Mouse (Mus musculus) v-Abl transformed pro-B cells (cell line): ENCODE data around the gene Ogfrl1.

Experiments used
- in situ Hi-C, 2 experiments: fragments of 400-800 bp; cut with MboI; formaldehyde crosslinking; loops; one replicate each; pipeline ENCODE4 v1.15.1; 2025; ENCODE audit not compliant: unreplicated experiment in 2 of 2

Ogfrl1 gene

DNA sequence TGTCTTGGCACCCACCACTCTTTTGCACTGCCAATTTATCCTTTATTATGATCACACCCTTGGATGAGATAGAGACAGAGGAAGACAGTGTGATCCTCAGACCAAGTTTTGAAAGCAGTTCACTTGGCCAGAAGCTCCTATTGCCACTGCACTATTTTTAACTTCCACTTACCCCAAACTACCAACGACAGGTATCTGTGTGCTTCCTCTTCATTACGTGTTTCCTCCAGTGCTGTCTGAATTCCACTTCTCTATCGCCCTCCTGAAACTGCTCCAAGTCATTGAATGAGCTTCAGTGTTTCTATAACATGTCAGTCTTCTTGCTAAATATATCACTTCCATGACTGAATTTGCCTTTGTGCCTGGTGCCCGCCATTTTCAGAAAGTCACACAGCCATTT is at the start of gene Ogfrl1:
Ogfrl1 (minus strand) TSS at position 150 of the 400 bp plus-strand sequence.
- in situ Hi-C loops, result loop anchor here in 1 of 2 experiments (25.0 kb wide), 2 partner anchors 615 to 1290 kb away; partner anchors contain the start of genes Lmbrd1 and Sdhaf4

DNA sequence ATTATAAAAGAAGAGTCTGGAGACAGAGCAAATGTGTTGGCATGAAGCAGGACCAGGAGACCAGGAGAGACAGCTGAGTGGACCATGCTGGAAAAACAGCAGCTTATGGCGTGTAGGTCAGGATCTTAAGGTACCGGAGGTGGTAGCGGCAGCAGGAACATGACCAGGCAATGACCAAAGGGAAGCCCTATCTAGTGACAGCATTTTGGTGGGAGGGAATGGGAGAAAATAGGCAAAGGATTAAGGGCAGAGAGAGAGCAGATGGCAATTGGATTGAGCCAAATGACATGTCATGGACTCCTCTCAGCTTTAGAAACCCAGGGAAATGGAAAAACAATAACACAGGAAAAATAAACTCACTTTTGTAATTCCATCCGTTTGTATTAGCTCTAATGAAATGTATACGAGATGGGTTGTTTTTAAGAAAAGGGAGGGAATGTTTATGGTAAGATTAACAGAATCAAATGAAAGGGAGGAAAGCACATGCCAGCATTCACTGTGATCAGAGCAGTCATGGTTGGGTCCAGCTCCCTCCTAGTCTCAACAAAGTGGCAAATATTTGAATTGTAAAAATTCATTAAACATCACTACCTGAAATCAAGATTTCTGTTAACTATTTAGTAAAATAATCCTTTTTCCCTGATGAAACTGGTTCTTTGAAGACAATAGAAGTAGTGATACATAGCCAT is 48.3 kb upstream of the Ogfrl1 start:
- in situ Hi-C loops, result no loop called here

DNA sequence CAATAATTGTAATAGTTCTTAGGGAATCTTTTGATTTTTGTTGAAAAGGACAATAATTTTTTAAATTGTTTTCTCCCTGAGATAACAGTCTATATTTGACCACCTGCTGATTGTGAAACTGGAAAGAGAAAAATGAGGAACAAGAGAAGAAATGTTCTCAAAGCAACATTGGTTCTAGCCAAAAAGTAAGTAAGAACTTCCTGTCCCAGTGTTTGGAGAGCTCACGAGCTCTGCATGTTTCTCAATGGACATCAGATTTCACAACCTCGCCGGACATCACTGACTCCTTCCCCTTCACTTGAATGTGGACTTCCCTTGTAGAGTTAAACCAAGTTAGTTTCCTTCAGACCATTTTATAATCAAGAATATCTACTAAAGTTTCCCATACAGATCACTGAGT is 36.0 kb upstream of the Ogfrl1 start:
- in situ Hi-C loops, result loop anchor here (10.0 kb wide), 1 partner anchor 49 kb away; no protein-coding TSS in a partner anchor

DNA sequence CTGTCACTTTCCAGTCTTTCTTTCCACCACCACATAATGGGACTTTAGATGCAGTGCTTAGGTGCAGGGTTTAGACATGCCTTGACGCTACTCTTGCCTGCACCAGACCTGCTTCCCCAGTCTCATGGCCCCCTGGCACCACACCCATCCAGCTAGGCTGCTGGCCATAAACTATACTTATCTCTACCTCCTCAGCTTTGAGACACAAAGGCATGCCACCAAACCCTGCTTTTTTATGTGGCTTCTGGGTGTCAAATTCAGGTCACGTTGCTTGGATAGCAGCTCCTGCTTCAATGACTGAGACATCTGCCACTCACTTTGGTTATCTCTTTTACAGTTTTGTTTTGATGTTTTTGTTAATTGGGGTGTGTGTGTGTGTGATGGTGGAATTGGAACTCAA is 28.9 kb upstream of the Ogfrl1 start:
- in situ Hi-C loops, result no loop called here

DNA sequence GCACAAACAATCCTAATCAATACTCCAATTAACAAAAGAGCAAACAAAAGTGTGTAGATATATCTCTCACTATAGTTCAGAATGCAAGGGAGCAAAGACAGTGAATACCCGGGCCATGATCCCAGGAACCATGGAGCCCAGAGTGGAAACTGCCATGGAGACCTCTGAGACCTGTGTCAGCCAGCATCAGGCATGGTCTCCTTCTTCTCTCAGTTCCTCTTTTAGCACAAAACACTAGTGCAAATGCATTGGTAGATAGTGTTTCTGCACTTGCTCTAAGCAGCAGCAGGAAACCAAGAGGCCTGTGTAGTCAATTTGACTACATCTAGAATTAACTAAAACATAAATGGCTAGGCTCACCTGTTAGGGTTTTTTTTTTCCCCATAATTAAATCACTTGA is 21.4 kb upstream of the Ogfrl1 start:
- in situ Hi-C loops, result no loop called here

DNA sequence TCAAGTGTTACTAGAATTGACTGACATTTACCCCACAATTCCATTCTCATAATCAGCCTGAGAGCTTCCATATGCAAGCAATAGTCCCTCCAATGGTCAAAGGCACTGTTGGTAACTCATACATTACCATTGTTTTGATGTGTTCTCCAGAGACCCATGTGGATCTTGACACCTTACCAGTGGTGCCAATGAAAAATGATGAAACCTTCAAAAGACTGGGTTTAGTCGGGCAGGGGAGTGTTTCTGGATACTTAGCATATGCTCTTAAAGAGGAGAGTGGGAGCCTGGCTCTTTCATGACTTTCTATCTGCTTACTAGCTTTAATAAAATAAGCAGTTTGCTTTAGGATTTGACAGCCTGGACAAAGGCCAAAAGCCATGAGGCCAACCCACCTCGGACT is 20.5 kb upstream of the Ogfrl1 start:
- in situ Hi-C loops, result no loop called here

DNA sequence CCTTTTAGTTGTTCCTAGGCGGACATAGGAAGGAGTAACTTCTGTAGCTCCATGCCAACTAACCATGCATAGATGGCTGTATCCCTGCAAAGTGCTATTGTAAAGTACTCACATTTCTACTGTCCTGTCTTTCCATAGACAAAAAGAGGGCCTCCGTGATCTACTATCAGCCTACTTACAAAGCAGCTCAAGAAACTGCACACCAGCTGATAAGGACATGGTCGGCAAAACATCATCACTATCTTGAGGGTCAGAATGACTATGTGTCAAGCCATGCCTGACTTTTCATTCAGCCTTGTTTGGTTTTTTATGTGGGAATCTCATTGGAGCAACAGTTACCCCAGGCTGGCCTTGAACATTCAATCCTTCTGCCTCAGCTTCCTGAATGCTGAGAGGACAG is 20.0 kb upstream of the Ogfrl1 start:
- in situ Hi-C loops, result no loop called here

DNA sequence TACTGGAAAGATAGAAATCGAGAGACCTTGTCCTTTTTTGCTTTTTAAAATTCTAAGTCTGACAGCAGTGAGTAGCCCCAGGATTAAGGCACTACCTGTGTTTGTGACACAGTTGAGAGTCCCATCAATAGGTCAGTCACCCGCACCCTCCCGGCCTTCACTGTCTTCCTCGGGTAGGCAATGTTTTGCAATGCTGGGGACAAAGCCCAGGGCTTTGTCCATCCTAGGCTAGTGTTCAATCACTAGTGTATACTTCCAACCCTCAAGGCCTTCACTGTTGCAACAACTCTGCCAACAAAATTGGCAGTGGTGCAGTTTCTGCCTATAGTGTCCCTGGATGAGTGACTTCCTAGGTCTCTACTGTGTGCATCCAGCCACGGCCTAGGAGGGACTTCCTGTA is 14.0 kb upstream of the Ogfrl1 start:
- in situ Hi-C loops, result no loop called here

DNA sequence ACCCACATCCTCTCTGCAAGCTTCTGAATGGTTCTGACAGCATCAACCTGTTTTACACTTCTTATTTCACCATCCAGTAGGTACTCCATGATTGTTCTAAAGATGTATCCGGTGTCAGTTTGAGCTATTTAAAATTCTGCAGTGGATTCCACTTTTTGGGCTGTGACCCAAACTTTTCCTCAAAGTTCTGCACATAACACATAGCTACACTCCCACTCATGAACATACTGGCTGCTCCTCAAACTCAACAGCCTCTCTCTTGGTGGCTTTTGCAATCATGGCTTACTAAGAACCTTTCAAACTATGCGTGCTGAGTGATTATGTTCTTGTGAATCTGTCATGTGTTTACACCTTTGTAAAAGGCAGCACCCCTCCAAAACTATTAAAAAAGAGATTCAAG is 12.4 kb upstream of the Ogfrl1 start:
- in situ Hi-C loops, result no loop called here

DNA sequence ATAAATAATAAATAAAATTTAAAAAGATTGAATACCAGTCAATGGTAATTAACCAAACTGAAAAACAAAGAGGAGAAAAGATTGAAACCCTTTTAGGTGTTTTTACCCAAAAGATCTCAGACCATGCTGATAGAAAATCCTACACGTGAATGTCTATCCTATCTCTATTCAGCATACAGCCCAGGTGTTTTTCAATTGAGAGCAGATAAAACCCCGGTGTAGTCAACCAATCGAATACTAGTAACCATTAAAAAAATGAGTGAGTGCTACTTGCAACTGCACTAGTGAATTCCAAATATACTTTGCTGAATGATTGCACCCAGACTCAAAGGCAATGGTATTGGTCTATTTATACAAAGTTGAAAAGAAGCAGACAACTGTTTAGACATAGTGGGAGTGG is 4.8 kb upstream of the Ogfrl1 start:
- in situ Hi-C loops, result no loop called here

DNA sequence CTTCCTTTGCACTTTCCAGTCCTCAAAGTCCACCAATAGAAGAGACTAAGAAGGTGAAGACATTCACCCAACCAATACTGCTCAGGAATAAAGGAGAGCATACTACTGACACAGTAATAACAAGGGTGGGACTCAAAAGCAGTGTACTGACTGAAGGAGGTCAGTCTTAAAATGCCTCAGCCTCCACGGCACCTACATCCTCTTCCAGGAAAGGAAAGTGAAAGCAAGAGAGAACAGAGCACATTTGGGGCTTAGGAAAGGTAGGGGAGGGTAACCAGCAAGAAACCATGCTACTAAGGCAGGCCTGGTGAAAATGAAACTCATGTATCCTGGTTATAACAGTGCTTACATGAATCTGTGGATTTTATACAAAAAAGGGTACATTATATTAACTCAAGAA is 2.0 kb upstream of the Ogfrl1 start:
- in situ Hi-C loops, result loop anchor here in 1 of 2 experiments (25.0 kb wide), 2 partner anchors 613 to 1288 kb away; partner anchors contain the start of genes Lmbrd1 and Sdhaf4

DNA sequence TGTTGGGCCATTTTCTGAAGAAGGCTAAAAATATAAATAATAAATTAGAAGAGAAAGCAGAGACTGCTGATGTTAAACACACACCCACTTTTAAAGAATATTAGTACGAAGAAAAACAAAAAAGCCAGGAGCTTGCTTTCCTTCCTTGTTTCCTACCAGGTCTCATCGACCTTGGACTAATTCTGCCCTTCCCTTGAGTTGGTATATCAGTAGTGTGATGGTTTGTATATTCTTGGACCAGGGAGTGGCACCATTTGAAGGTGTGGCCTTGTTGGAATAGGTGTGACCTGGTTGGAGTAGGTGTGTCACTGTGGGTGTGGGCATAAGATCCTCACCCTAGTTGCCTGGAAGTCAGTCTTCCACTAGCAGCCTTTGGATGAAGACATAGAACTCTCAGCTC is 3.2 kb downstream of the Ogfrl1 start:
- in situ Hi-C loops, result loop anchor here in 1 of 2 experiments (25.0 kb wide), 2 partner anchors 618 to 1293 kb away; partner anchors contain the start of genes Lmbrd1 and Sdhaf4

DNA sequence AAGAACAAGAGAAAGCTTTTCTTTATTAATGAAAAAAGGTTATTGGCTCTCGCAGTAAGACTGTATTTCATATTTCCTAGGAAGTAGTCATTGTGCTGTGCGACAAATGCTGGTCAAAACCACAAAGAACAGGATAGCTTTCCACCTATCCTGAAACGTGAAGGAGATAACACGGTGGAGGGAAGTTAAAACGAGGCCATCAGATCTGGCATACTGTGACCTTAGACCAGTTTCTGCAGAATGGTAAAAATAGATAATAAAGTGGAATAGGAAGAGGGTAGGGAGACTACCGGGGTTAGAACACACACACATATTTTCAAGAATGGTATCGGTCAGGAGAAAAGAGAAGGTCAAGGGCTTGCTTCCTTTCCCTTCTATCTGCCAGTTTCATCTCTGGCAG is 5.8 kb downstream of the Ogfrl1 start:
- in situ Hi-C loops, result loop anchor here in 1 of 2 experiments (25.0 kb wide), 2 partner anchors 621 to 1296 kb away; partner anchors contain the start of genes Lmbrd1 and Sdhaf4

DNA sequence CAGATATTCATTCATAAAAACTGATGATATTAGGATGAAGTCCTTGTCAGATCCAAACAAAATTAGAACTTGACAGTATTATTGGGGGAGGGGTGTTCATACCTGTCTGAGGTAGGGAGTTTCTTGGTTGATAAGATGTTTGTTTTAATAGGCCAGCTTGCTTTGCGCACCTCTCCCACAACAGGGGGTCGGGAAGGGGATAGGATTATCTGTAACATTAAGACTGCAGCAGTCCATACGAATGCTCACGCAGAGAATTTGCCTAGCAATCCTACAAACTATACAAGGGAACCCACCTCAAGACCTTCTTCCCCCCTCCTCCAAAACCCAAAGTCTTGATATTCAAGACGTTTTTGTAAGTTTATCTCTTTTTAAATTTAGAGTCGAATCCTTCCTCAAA is 13.2 kb downstream of the Ogfrl1 start:
- in situ Hi-C loops, result loop anchor here (10.0 to 25.0 kb wide), 4 partner anchors 50 to 1303 kb away; partner anchors contain the start of genes Lmbrd1 (in 1 of the 2), Sdhaf4 (in 1 of the 2) and Smap1 (in 1 of the 2)

DNA sequence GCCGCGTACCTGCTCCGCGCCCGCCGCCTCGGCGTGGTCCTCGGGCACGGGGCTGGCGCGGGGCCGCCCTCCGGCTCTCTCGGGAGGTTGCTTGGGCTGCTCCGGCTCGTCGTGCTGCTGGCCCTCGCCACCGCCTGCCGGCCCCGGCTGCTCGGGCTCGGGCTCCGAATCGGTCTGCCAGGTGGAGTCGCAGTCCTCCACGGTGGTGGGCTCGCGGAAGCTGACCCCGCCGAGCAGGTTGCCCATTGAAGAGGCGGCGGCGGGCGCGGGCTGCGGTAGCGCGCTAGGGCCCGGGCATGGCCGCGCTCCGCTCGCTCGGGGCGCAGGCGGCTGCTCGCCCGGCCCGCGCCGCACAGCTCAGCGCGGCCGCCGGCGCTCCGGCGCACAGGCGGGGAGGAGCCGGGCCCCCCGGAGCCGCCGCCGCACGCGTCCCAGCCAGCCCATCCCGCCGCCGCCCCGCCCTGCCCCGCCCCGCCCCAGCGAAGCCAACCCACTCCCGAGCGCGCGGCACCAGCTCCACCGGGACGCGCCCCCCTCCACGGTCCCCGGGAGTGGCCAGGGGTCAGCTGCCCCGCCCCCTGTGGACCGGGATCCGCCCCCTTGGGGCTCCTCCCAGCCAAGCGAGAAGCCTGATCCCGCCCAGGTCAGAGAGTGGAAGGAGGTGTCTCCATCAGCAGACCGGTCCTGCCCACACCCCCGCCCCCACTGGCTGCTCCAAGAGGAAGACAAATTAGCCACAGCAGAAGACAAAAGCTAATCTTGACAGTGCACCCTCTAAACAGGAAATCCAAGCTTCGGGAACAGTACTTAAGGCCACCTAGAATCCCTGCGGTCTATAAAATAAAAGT is 14.5 kb downstream of the Ogfrl1 start:
- in situ Hi-C loops, result loop anchor here (10.0 to 25.0 kb wide), 4 partner anchors 52 to 1304 kb away; partner anchors contain the start of genes Lmbrd1 (in 1 of the 2), Sdhaf4 (in 1 of the 2) and Smap1 (in 1 of the 2)

DNA sequence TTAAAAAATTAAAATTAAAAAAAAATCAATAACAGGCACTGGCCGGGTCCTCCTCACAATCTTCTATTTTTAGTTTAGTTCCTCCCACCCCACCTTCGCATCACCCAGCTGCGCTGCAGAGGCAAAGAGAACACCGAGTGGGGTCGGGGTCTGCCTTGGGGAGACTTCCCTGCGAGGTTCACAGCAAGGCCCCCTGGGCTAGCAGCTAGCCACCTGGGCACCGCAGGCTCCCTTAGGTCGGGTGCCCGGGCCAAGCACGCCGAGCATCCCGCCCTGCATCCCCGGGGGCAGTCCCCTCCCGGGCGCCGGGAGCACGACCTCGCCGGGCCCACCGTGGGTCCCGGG is 15.1 kb downstream of the Ogfrl1 start:
- in situ Hi-C loops, result loop anchor here (10.0 to 25.0 kb wide), 4 partner anchors 52 to 1305 kb away; partner anchors contain the start of genes Lmbrd1 (in 1 of the 2), Sdhaf4 (in 1 of the 2) and Smap1 (in 1 of the 2)

DNA sequence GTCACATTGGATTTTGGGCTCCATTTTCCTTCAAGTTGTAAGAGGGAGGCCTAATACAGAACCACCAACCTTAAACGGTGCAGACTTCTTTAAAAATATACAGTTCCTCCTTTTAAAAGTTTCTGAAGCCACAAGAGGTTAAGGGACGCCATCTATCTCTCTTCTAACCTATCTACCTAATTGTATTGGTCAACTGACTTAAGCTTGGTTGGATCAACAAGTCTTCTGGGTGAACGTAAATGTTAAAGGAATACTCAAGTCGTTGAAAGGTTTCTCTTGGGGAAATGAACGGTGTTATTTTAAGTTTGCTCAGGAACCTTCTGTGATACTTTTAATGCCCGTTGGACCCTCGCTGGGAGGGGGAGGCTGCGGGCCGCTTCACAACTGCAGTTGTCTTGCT is 15.5 kb downstream of the Ogfrl1 start:
- in situ Hi-C loops, result loop anchor here (10.0 to 25.0 kb wide), 4 partner anchors 53 to 1305 kb away; partner anchors contain the start of genes Lmbrd1 (in 1 of the 2), Sdhaf4 (in 1 of the 2) and Smap1 (in 1 of the 2)

DNA sequence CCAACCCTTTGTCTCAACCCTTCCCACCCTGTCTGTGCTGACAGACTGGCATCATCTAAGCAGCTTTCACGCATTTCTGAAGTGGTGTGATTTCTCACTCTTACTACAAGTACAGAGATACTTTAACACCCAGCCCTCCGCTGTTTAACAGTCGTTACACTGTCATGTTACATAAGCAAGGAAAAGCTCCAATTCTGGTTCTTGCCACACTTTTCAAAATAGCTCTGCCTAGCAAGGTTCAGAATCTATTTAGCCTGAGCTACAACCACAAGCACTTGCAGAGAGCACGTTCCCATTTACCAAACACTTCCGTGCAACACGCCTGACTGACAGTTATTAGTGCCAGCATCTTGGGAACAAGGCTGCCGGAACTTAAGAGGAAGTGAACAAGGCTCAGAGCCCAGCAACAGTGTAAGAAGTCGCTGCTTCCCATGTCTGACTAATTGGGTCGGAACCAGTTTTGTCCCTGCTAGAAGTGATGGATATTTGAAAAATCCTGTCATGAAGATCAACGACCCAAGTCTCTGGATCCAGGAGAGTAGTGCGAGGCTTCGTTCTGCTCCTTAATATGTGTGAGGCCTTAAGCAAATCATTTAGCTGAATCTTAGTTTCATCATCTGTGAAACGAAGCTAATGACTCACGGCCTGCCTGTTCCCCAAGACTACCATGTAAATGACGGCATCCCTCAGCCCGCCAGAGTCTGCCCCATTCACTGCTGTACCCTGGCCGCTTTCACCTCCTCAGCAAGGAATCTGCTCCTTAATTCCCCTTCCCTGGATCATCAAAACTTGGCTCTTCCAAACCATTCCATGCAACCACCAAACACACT is 17.4 kb downstream of the Ogfrl1 start:
- in situ Hi-C loops, result loop anchor here (10.0 to 25.0 kb wide), 5 partner anchors 55 to 1307 kb away; partner anchors contain the start of genes Lmbrd1 (in 1 of the 2), Sdhaf4 (in 1 of the 2) and Smap1 (in 1 of the 2)

DNA sequence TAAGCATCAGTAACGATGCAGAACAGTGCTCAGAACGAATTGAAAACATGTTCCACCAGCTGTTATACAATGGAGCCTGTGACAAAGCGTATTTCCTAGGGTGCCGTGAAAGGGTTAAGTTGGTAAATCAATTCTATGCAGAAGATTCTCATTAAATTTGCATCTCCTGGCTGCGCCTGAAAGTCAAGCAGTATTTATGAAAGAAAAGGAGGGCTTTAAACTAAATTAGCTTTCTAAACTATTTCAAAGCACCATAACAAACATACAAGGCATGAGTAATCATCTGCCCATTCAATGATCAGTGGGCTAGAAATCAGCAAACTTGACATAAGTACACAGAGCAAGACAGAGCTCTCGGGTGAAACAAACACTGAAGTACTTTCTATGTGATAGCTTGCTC is 18.3 kb downstream of the Ogfrl1 start:
- in situ Hi-C loops, result loop anchor here (10.0 to 25.0 kb wide), 3 partner anchors 195 to 1308 kb away; partner anchors contain the start of genes Lmbrd1 (in 1 of the 2) and Sdhaf4 (in 1 of the 2)

DNA sequence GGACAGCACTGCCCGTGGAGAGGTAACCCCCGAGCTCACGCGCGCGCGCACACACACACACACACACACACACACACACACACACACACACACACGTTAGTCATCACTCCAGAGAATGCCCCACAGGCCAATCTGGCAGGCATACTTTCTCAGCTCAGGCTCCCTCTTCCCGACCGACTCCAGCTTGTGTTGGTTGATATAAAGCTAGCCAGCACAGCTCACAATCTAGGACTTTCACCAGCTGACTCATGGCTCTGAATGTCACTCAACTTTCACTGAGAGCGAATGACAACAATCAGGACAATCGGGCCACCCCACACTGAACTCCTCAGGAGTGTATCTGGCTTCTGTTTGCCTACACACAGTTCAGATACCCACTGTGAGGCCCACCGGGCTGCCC is 20.0 kb downstream of the Ogfrl1 start:
- in situ Hi-C loops, result loop anchor here (10.0 to 25.0 kb wide), 3 partner anchors 197 to 1310 kb away; partner anchors contain the start of genes Lmbrd1 (in 1 of the 2) and Sdhaf4 (in 1 of the 2)
